Mouse (Mus musculus): ENCODE measurements around the gene Mrtfa.

The Mrtfa gene

DNA sequence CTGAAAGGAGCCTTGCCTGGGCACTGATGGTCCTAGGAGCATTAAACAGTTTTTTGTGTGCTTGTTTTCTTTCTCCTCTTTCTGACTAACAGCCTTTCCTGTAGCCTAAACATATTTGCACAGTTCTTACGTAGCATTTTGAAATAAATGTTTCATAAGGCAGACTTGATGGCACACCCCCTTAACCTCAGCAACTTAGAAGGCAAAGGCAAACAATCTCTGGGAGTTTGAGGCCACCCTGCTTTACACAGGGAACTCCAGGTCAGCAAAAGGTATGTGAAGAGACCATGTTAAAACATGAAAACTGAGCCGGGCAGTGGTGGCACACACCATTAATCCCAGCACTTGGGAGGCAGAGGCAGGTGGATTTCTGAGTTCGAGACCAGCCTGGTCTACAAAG lies 214.9 kb downstream of the Mrtfa start:
- DNase-seq, result no peak

DNA sequence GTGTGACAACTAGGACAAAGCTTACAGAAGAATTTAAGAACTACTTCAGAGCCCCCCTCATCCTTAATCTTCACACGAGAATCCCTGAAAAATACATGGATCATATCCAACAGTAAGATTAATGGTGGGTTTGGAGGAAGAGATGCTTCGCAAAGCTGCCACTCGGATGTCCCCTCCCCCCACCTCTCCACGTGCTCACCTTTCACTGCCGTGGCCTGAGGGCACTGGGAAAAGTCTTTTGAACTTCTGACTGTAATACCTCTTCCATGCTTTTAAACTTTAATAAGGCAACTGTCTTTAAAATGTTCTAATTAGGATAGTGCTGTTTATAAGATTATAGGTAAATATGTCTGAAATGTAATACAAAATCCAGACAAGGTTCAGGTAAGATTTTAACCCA lies 216.2 kb downstream of the Mrtfa start:
- no peak for DNase-seq

DNA sequence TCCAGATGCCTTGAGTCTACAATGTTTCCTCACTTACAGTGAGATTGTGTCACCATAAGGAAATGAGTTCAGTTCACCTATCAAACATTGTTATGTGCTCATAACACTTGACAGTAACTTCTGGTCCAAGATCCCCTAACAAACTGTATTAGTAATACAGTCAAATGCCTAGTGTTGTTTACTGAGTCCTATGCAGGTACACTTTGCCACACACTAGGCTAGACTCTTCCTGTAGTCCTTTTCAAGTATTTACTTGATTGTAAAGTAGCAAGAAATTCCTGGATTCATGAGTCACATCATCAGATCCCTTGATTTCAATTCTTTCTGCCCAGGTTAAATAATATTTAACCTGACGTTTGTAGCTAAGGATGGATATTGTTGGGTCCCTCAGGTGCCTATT lies 221.2 kb downstream of the Mrtfa start:
- no peak for DNase-seq
